Mouse (Mus musculus) ES-E14 (cell line): ENCODE measurements around the gene Doc2g. TPM values are rescaled to one million over a fixed set of nuclear protein-coding genes. Genes with fewer than 3 reads are reported as not detected.

ENCODE experiments used
- DNase-seq: peaks from one replicate; pipeline ENCODE4 v3.0.0-alpha.2; 2013; ENCODE audit warnings: low read depth, low spot score
- H3K27ac ChIP-seq: 2 replicates; pipeline ENCODE4 v1.5.1; 2012; ENCODE audit warnings: low read depth, mild to moderate bottlenecking, low read length, moderate library complexity, mixed read lengths; ENCODE audit not compliant: poor library complexity, insufficient read depth, severe bottlenecking
- H3K36me3 ChIP-seq: 2 replicates; pipeline ENCODE4 v1.6.1; 2012; ENCODE audit warnings: mild to moderate bottlenecking, low read length, moderate library complexity, mixed read lengths; ENCODE audit not compliant: control insufficient read depth, poor library complexity, insufficient read depth, severe bottlenecking
- H3K4me1 ChIP-seq, 2 experiments: fragments of 150-350 bp in 1 of 2; sonication (generic) in 1 of 2; 2 replicates each; pipeline ENCODE4 v1.6.1; 2012; ENCODE audit warnings: low read length in 2 of 2, mild to moderate bottlenecking in 1 of 2, mixed read lengths in 1 of 2; ENCODE audit not compliant: control insufficient read depth in 2 of 2, insufficient read depth in 2 of 2, poor library complexity in 1 of 2
- H3K4me3 ChIP-seq, 2 experiments: fragments of 150-350 bp in 1 of 2; sonication (generic) in 1 of 2; 2 replicates each; pipeline ENCODE4 v1.5.1; 2012; ENCODE audit warnings: low read length in 2 of 2, low read depth in 1 of 2, mild to moderate bottlenecking in 1 of 2, mixed read lengths in 1 of 2; ENCODE audit not compliant: insufficient read depth in 1 of 2, poor library complexity in 1 of 2, severe bottlenecking in 1 of 2
- H3K9ac ChIP-seq: 2 replicates; pipeline ENCODE4 v1.6.1; 2012; ENCODE audit warnings: low read depth, mild to moderate bottlenecking, low read length, mixed read lengths; ENCODE audit not compliant: poor library complexity, insufficient read depth, severe bottlenecking
- H3K9me3 ChIP-seq: fragments of 150-350 bp; sonication (generic); 2 replicates; pipeline ENCODE4 v1.6.1; 2012; ENCODE audit warnings: low read depth, mild to moderate bottlenecking, low read length; ENCODE audit not compliant: control insufficient read depth, insufficient read depth
- CHD2 ChIP-seq: IDR thresholded peaks from 2 replicates; pipeline ENCODE4 v1.6.1; 2014; ENCODE audit warnings: mild to moderate bottlenecking, low read depth, low read length, inconsistent platforms
- HCFC1 ChIP-seq: IDR thresholded peaks from 2 replicates; pipeline ENCODE4 v1.6.1; 2012; ENCODE audit warnings: low read length, inconsistent platforms, borderline replicate concordance; ENCODE audit not compliant: insufficient read depth
- MAFK ChIP-seq: IDR thresholded peaks from 2 replicates; pipeline ENCODE4 v1.6.1; 2014; ENCODE audit warnings: mild to moderate bottlenecking, low read depth, low read length, inconsistent platforms; ENCODE audit not compliant: insufficient read depth
- ZC3H11A ChIP-seq: IDR thresholded peaks from 2 replicates; pipeline ENCODE4 v1.6.1; 2012; ENCODE audit warnings: low read depth, mild to moderate bottlenecking, inconsistent platforms, low read length, borderline replicate concordance
- ZNF384 ChIP-seq: IDR thresholded peaks from 2 replicates; pipeline ENCODE4 v1.6.1; 2012; ENCODE audit warnings: low read depth, low read length, inconsistent platforms
- in situ Hi-C, 2 experiments: fragments of 600-800 bp; cut with MboI; formaldehyde crosslinking; loops; one replicate each; pipeline ENCODE4 v1.15.1; 2025; ENCODE audit warnings: low sequenced_read_pairs in 2 of 2, inconsistent platforms in 1 of 2; ENCODE audit not compliant: unreplicated experiment in 2 of 2
- total RNA-seq: library from RNA; depleted of rRNA; stranded (reverse); fragments of 300-350 nt; gene quantifications from 2 replicates; pipeline ENCODE4 v1.2.3, GENCODE M21; 2012

The Doc2g gene
- total RNA-seq, 1 experiment = 4.6 TPM

DNA sequence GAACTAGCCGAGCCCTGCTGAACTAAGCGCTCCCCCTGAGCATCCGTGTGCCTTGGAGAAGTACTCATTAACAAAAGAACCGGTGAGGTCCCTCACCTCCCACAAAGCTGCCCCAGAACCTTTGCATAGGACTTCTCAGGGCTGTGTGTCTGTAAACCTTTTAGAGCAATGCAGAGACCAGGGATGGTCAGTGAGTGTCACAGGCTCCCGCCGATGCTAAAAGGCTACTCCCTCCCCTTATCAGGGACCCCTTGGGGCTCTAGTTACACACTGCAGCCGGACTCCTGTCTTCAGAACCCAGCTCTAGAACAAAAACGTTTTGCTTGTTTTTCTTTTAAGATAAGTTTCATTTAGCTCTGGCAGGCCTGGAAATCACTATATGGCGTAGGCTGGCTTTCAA is 10.0 kb downstream of the Doc2g start:
- H3K27ac ChIP-seq = no peak overlapping the region
- in situ Hi-C loops = no loop called here
- TF ChIP-seq ZNF384 = no peak
- TF ChIP-seq ZC3H11A = no peak
- TF ChIP-seq CHD2 = no peak
- no peak for TF ChIP-seq MAFK
- no peak for TF ChIP-seq HCFC1
- no peak for DNase-seq
- H3K9ac ChIP-seq = peak overlapping the region; percentile 64
- H3K36me3 ChIP-seq = peaks cover 23% of the 10 kb centered on the region
- peak overlapping the region; percentile 58 to 69 for H3K4me3 ChIP-seq
- peaks cover 0 to 15% of the 10 kb centered on the region in 2 experiments; a peak in 1 of 4 replicates for H3K4me1 ChIP-seq
- H3K9me3 ChIP-seq = no peaks in the 10 kb centered on the region

DNA sequence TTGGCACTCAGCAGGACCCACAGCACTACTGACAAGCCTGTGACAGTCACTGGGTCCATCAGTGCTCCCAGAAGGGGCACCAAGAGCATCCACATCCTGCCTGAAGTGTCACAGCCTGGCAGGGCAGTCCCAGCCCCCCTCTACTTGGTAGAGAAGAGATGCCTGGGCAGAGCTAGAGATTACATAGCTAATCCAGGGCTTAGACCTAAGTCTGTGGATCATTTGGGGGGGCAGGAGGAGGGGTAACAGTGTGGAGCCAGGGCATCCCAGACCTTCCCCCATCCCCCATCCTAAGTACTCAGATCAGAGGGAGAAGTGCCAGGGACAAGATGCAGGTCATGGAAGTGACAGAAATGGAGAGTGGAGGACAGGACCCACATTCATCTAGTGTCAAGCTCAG is 11.7 kb downstream of the Doc2g start:
- TF ChIP-seq ZNF384 (no peak), HCFC1 (no peak), ZC3H11A (no peak), MAFK (no peak)
- Histone ChIP-seq H3K9me3 (no peaks in the 10 kb centered on the region), H3K4me1 (peaks cover 5 to 23% of the 10 kb centered on the region in 2 experiments; a peak in 2 of 4 replicates), H3K36me3 (peaks cover 7% of the 10 kb centered on the region), H3K4me3 (no peak overlapping the region), H3K27ac (no peak overlapping the region; the same call in 1 of the 2 replicates), H3K9ac (no peak overlapping the region)
- DNase-seq = no peak
- in situ Hi-C loops = no loop called here

DNA sequence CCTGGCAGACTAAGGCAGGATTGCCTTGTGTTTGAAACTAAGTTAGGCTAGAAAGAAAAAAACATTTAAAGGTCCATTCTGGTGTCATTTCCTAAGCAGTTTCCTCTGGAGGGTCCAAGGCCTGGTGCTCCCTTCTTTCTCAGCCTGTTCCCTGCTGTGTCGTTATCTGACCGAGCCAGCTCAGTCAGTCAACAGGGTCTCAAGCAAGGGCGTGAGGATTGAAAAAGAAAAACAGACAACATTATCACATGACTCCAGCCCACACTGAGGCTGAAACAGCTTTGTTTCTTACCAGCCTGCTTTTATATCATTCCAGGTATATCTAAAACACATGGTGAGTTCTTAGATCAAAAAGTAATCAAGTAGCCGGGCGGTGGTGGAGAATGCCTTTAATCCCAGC is 12.5 kb downstream of the Doc2g start:
- DNase-seq = no peak
- peaks cover 4% of the 10 kb centered on the region; the same call in 1 of the 2 replicates for H3K36me3 ChIP-seq
- H3K4me1 ChIP-seq = peaks cover 5 to 23% of the 10 kb centered on the region in 2 experiments; a peak in 2 of 4 replicates
- H3K9me3 ChIP-seq = no peaks in the 10 kb centered on the region
- no peak overlapping the region for H3K9ac ChIP-seq
- H3K4me3 ChIP-seq = no peak overlapping the region
- in situ Hi-C loops = no loop called here
- no peak overlapping the region for H3K27ac ChIP-seq
- no peak for TF ChIP-seq ZC3H11A
- TF ChIP-seq HCFC1 = no peak
- TF ChIP-seq CHD2 = no peak
- no peak for TF ChIP-seq ZNF384
- no peak for TF ChIP-seq MAFK

DNA sequence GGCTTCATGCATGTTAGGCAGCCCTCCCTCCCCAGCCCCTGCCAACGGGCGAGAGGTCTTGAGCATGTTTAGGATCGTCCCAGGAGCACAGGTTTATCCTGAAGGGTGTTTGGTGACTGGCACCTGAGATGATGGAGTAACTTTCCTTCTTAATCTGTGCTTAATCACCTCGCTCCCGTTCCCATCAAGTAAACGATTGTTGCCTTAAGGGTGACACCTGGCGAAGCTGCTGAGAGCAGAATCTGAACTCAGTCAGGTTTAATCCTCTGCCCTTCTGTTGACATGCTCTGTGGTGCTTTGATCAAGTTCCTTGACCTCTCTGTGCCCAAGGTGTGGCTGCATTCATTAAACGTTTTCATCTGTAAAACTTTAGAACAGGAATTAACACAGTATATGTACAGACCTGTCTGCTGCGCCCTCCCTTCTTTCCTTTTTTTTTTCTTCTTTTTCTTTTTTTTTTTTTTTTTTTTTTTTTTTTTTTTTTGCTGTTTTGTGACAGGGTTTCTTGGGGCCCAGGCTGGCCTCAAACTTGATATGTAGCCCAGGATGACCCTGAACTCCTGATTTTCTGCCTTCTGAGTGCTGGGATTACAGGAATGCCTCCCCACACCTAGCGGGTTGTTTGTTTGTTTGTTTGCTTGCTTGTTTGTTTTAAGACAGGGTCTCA is 14.9 kb downstream of the Doc2g start:
- Histone ChIP-seq H3K4me3 (no peak overlapping the region), H3K36me3 (no peaks in the 10 kb centered on the region), H3K9me3 (no peaks in the 10 kb centered on the region), H3K27ac (no peak overlapping the region), H3K9ac (no peak overlapping the region), H3K4me1 (peaks cover 5 to 18% of the 10 kb centered on the region in 2 experiments; a peak in 2 of 4 replicates)
- DNase-seq = no peak
- in situ Hi-C loops = no loop called here
- TF ChIP-seq ZNF384 = peak; percentile 59; the same call in 1 of the 2 replicates
- no peak for TF ChIP-seq MAFK

DNA sequence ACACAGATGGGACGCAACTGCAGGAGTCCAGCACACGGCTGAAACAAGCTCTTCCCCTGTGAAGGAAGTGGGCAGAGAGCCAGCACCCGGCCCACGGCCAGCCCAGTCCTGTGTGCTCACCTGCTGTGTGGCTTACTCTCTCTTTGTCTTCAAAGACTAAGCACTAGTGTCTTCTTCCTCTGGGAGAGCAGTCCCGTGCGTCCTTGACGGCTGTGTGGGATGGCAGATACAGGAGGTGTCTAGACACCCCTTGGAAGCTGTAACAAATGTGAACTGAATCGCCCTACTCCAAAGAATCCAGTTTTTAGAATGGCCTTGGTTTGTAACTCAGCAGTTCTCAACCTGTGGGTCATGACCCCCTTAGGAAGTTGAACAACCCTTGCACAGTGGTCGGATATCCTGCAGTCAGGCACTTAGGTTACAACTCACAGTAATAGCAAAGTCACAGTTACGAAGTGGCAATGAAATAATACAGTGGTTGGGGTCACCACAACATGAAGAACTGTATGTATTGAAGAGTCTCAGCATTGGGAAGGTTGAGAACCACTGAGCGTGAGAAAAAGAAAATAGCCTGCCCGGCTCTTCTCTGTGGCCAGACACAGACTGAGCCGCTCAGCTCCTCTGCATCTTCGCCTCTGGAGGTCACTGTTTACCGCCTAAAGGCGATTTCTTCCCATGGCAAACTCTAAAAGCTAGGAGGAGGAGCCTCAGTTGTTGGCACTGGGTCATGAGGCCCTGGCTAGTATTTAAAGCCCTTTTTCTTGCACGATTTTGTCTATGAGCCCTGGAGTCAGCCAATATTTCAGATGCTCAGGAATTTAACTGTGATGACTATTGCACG is 15.8 kb downstream of the Doc2g start:
- DNase-seq = peak; percentile 75
- in situ Hi-C loops = no loop called here
- TF ChIP-seq CHD2 (peak; percentile 90), ZC3H11A (peak; percentile 89), ZNF384 (no peak), HCFC1 (0 out of 2 replicates have a peak, but pooled peaks have one; percentile 50)
- H3K9ac ChIP-seq = 0 out of 2 replicates have a peak overlapping the region, but pooled peaks have one; percentile 3
- H3K36me3 ChIP-seq = no peaks in the 10 kb centered on the region
- no peak overlapping the region for H3K27ac ChIP-seq
- H3K4me1 ChIP-seq = peaks cover 5 to 18% of the 10 kb centered on the region in 2 experiments; a peak in 2 of 4 replicates
- H3K4me3 ChIP-seq = peak overlapping the region in 1 of 2 experiments; percentile 35; a peak in 1 of 4 replicates
- H3K9me3 ChIP-seq = no peaks in the 10 kb centered on the region
